Mouse (Mus musculus) neural tube, embryonic 10.5 days (tissue): ENCODE results near the gene Ncan.

Experiments
- DNase-seq: peaks from one replicate; pipeline ENCODE4 v3.0.0-alpha.2; 2017; ENCODE audit warnings: low spot score; ENCODE audit errors: extremely low spot score

Gene Ncan

GRCm38 (mm10) chr8:70129309-70129952 lies 8.8 kb upstream of the Ncan start:
- no peak for DNase-seq

- no peak for DNase-seq
These were observed 7.8 kb upstream of the Ncan start for GRCm38 (mm10) chr8:70128435-70128834.

GRCm38 (mm10) chr8:70124992-70125391 lies 4.3 kb upstream of the Ncan start:
- DNase-seq = no peak

GRCm38 (mm10) chr8:70122863-70123262 lies 2.2 kb upstream of the Ncan start:
- DNase-seq = no peak

- DNase-seq = peak; percentile 35
These were observed 1.7 kb downstream of the Ncan start for GRCm38 (mm10) chr8:70118726-70119700.

- peak; percentile 33 for DNase-seq
These were observed 3.1 kb downstream of the Ncan start for GRCm38 (mm10) chr8:70117611-70118010.

- no peak for DNase-seq
These were observed 5.8 kb downstream of the Ncan start for GRCm38 (mm10) chr8:70114892-70115291.

GRCm38 (mm10) chr8:70114488-70114887 lies 6.2 kb downstream of the Ncan start:
- DNase-seq = no peak

GRCm38 (mm10) chr8:70112401-70113016 lies 8.2 kb downstream of the Ncan start:
- DNase-seq = peak; percentile 24

GRCm38 (mm10) chr8:70111192-70111795 lies 9.4 kb downstream of the Ncan start:
- no peak for DNase-seq

GRCm38 (mm10) chr8:70110451-70110850 lies 10.2 kb downstream of the Ncan start:
- DNase-seq = no peak

- no peak for DNase-seq
These were observed 15.8 kb downstream of the Ncan start for GRCm38 (mm10) chr8:70104922-70105321.

GRCm38 (mm10) chr8:70104506-70104905 lies 16.2 kb downstream of the Ncan start:
- no peak for DNase-seq

- DNase-seq = no peak
These were observed 20.4 kb downstream of the Ncan start for GRCm38 (mm10) chr8:70100241-70100640.

- no peak for DNase-seq
These were observed 21.4 kb downstream of the Ncan start for GRCm38 (mm10) chr8:70099276-70099675.

- no peak for DNase-seq
These were observed 27.9 kb downstream of the Ncan start for GRCm38 (mm10) chr8:70092786-70093185.

GRCm38 (mm10) chr8:70089296-70089960 lies 31.2 kb downstream of the Ncan start:
- peak; percentile 29 for DNase-seq

GRCm38 (mm10) chr8:70087836-70088650 lies 32.6 kb downstream of the Ncan start:
- DNase-seq = peak; percentile 73

- peak; percentile 21 for DNase-seq
These were observed 33.4 kb downstream of the Ncan start for GRCm38 (mm10) chr8:70087237-70087636.

- DNase-seq = no peak
These were observed 34.5 kb downstream of the Ncan start for GRCm38 (mm10) chr8:70086151-70086550.
